Mouse (Mus musculus) forebrain, embryonic 11.5 days (tissue): Measurements from ENCODE around the gene Mc1r. TPM values are rescaled to one million over a fixed set of nuclear protein-coding genes. Genes with fewer than 3 reads are reported as not detected.

Experiments used
- ATAC-seq: fragments of 200-750 bp; cut with Nextera tagmentation; replicated peaks from 2 replicates; pipeline ENCODE4 v1.8.0; 2017; ENCODE audit warnings: moderate TSS enrichment; ENCODE audit not compliant: low FRiP score
- DNase-seq: peaks from one replicate; pipeline ENCODE4 v3.0.0-alpha.2; 2017; ENCODE audit warnings: low spot score
- H3K27ac ChIP-seq: fragments of 300-500 bp; sonication (generic); 2 replicates; pipeline ENCODE4 v1.5.1; 2014; ENCODE audit warnings: low read depth, low read length
- H3K27me3 ChIP-seq: fragments of 300-500 bp; sonication (generic); 2 replicates; pipeline ENCODE4 v1.6.1; 2014; ENCODE audit warnings: mild to moderate bottlenecking, low read length, mixed read lengths; ENCODE audit not compliant: control insufficient read depth, insufficient read depth
- H3K36me3 ChIP-seq: fragments of 300-500 bp; sonication (generic); 2 replicates; pipeline ENCODE4 v1.6.1; 2014; ENCODE audit warnings: mild to moderate bottlenecking, low read length, moderate library complexity, mixed read lengths; ENCODE audit not compliant: control insufficient read depth, insufficient read depth
- H3K4me1 ChIP-seq: fragments of 300-500 bp; sonication (generic); replicated peaks from 2 replicates; pipeline ENCODE4 v1.6.1; 2014; ENCODE audit warnings: low read length, mixed read lengths; ENCODE audit not compliant: control insufficient read depth, insufficient read depth
- H3K4me2 ChIP-seq: fragments of 300-500 bp; sonication (generic); 2 replicates; pipeline ENCODE4 v1.6.1; 2014; ENCODE audit warnings: low read depth, mild to moderate bottlenecking, low read length, moderate library complexity, mixed read lengths; ENCODE audit not compliant: severe bottlenecking
- H3K4me3 ChIP-seq: fragments of 300-500 bp; sonication (generic); 2 replicates; pipeline ENCODE4 v1.5.1; 2014; ENCODE audit warnings: low read depth, low read length
- H3K9ac ChIP-seq: fragments of 300-500 bp; sonication (generic); 2 replicates; pipeline ENCODE4 v1.6.1; 2014; ENCODE audit warnings: low read length
- H3K9me3 ChIP-seq: fragments of 300-500 bp; sonication (generic); 2 replicates; pipeline ENCODE4 v1.6.1; 2016; ENCODE audit warnings: low read length, mixed read lengths; ENCODE audit not compliant: control insufficient read depth
- WGBS: fragments of 180-500 bp; shearing (Covaris S2); extraction: QIAGEN DNeasy Blood & Tissue Kit; methylation state at CpG from one replicate; pipeline ENCODE4 v1.1.7; 2014; 5-methylcytosine and 5-hydroxymethylcytosine counted together
- polyA plus RNA-seq: library from polyadenylated mRNA; unstranded; fragments of >200 nt; fragmentation: Nextera tagmentation; extraction: Ambion mirVana; gene quantifications from 2 replicates; pipeline ENCODE4 v1.2.1, GENCODE M21; 2014

Mc1r gene
- polyA plus RNA-seq, 1 experiment from 2014 or later = 0.16 TPM

- H3K4me1 ChIP-seq = peaks cover 15% of the 10 kb centered on the region; the same call in 1 of the 2 replicates
- no peaks in the 10 kb centered on the region for H3K36me3 ChIP-seq
- H3K27me3 ChIP-seq = no peaks in the 10 kb centered on the region
- H3K27ac ChIP-seq = no peak overlapping the region
- H3K4me2 ChIP-seq = no peak overlapping the region
- 80% methylated on average over 9 of the region's 9 CpGs for WGBS
- H3K9ac ChIP-seq = no peak overlapping the region
- H3K9me3 ChIP-seq = no peaks in the 10 kb centered on the region
- DNase-seq (peak; percentile 52), ATAC-seq (no peak)
- no peak overlapping the region for H3K4me3 ChIP-seq
Measured at GRCm38 (mm10) chr8:123408586-123409544, 2.0 kb downstream of the Mc1r start.

GRCm38 (mm10) chr8:123410049-123410587 lies 3.2 kb downstream of the Mc1r start:
- Histone ChIP-seq H3K9ac (peak overlapping the region; percentile 65), H3K9me3 (no peaks in the 10 kb centered on the region), H3K4me2 (peak overlapping the region; percentile 53), H3K27me3 (no peaks in the 10 kb centered on the region), H3K4me3 (peak overlapping the region; percentile 68), H3K4me1 (peaks cover 17% of the 10 kb centered on the region), H3K27ac (peak overlapping the region; percentile 84), H3K36me3 (no peaks in the 10 kb centered on the region)
- DNase-seq (peak; percentile 64), ATAC-seq (no peak)
- 48% methylated on average over 8 of the region's 8 CpGs for WGBS

- Histone ChIP-seq H3K9me3 (no peaks in the 10 kb centered on the region), H3K27me3 (no peaks in the 10 kb centered on the region), H3K4me2 (peak overlapping the region; percentile 53), H3K9ac (peak overlapping the region; percentile 65), H3K27ac (peak overlapping the region; percentile 84), H3K4me1 (peaks cover 17% of the 10 kb centered on the region), H3K4me3 (peak overlapping the region; percentile 68), H3K36me3 (no peaks in the 10 kb centered on the region)
- DNase-seq (no peak), ATAC-seq (peak; percentile 13)
- 3% methylated on average over 11 of the region's 11 CpGs for WGBS
Measured at GRCm38 (mm10) chr8:123410788-123411187, 3.9 kb downstream of the Mc1r start.

GRCm38 (mm10) chr8:123411246-123411645 lies 4.3 kb downstream of the Mc1r start, which contains the start of gene Tubb3:
Gene Tubb3, plus strand, starts transcription at chr8:123411424.
- peak within 1 kb of the TSS; percentile 65 for H3K9ac ChIP-seq
- ATAC-seq (peak; percentile 88), DNase-seq (peak; percentile 94)
- H3K27ac ChIP-seq = peak within 1 kb of the TSS; percentile 84
- under 1% methylated on average over 29 of the region's 29 CpGs for WGBS
- H3K4me2 ChIP-seq = peak within 1 kb of the TSS; percentile 53
- peaks cover 15% of the 10 kb centered on the region for H3K4me1 ChIP-seq
- H3K36me3 ChIP-seq = no peaks in the 10 kb centered on the region
- H3K4me3 ChIP-seq = peak within 1 kb of the TSS; percentile 68
- no peaks in the 10 kb centered on the region for H3K27me3 ChIP-seq
- no peaks in the 10 kb centered on the region for H3K9me3 ChIP-seq

GRCm38 (mm10) chr8:123411781-123412327 lies 4.9 kb downstream of the Mc1r start:
- 2% methylated on average over 16 of the region's 16 CpGs for WGBS
- H3K27me3 ChIP-seq = no peaks in the 10 kb centered on the region
- H3K9me3 ChIP-seq = no peaks in the 10 kb centered on the region
- peak overlapping the region; percentile 68 for H3K4me3 ChIP-seq
- peak overlapping the region; percentile 65 for H3K9ac ChIP-seq
- DNase-seq (no peak), ATAC-seq (peak; percentile 12)
- H3K4me2 ChIP-seq = peak overlapping the region; percentile 53
- H3K4me1 ChIP-seq = peaks cover 15% of the 10 kb centered on the region
- H3K36me3 ChIP-seq = no peaks in the 10 kb centered on the region
- peak overlapping the region; percentile 81 for H3K27ac ChIP-seq

- ATAC-seq = peak; percentile 52
- H3K9me3 ChIP-seq = no peaks in the 10 kb centered on the region
- under 1% methylated on average over 11 of the region's 12 CpGs for WGBS
- DNase-seq = peak; percentile 87
- H3K4me1 ChIP-seq = peaks cover 15% of the 10 kb centered on the region
- no peaks in the 10 kb centered on the region for H3K27me3 ChIP-seq
- H3K27ac ChIP-seq = peak overlapping the region; percentile 81
- H3K4me3 ChIP-seq = peak overlapping the region; percentile 68
- no peaks in the 10 kb centered on the region for H3K36me3 ChIP-seq
- H3K4me2 ChIP-seq = peak overlapping the region; percentile 53
- peak overlapping the region; percentile 65 for H3K9ac ChIP-seq
Measured at GRCm38 (mm10) chr8:123412560-123413170, 5.8 kb downstream of the Mc1r start.

- Histone ChIP-seq H3K4me1 (peaks cover 15% of the 10 kb centered on the region), H3K27ac (peak overlapping the region; percentile 44; the same call in 1 of the 2 replicates), H3K4me3 (peak overlapping the region; percentile 68), H3K9ac (peak overlapping the region; percentile 50; the same call in 1 of the 2 replicates), H3K36me3 (peaks cover 3% of the 10 kb centered on the region; the same call in 1 of the 2 replicates), H3K27me3 (no peaks in the 10 kb centered on the region), H3K9me3 (no peaks in the 10 kb centered on the region), H3K4me2 (peak overlapping the region; percentile 53)
- ATAC-seq (no peak), DNase-seq (peak; percentile 78)
- 15% methylated on average over 9 of the region's 9 CpGs for WGBS
Measured at GRCm38 (mm10) chr8:123414255-123414654, 7.3 kb downstream of the Mc1r start.
